Mouse (Mus musculus): Measurements from ENCODE around the gene Mtg2. TPM values are rescaled to one million over a fixed set of nuclear protein-coding genes. Genes with fewer than 3 reads are reported as not detected.

Gene Mtg2
- polyA plus RNA-seq, 1 experiment from 2014 or later, result 30.2 TPM

DNA sequence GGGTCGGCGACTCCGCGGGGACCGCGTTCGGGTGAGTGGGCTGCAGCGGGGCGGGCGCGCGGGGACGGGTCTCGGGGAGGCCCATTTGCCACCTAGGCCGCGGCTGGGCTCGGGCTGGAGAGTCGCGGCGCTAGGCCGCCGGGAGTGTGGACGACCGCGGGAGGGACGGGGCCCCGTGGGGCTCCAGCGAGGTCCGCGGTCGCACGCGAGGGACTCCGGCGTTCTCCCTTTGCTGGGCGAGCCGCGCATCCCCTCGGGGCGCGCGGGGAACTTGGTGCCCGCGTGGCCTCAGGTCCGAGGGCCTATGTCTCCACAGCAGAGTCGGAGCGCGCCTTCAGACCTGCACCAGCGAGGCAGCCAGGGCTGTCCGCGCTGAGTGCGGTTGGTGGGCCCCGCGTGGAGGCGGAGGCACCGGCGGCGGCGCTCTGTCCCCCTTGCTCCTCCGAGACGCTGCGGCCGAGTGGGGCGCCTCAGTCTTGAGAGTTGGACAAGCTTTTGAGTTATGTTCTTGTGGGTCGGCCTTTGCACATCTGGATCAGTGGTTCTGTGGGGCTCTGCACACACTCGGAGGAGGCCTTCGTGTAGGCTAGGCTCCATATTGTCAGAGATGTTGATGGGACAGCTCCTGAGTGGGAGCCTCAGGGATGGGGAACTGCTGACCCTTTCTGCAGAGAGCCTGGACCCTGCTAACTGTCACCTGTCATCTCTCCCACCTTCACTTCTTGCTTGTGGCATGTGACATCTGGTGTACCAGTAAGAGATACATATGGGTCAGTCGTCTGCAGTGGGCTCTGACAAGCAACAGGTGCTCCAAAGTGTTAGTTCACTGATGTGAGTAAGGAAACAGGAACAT, 49.3 kb downstream of the Mtg2 start:
- peaks cover 35% of the 10 kb centered on the region for H3K4me1 ChIP-seq (ENCODE audit: control insufficient read depth, insufficient read depth, low read length)
- peak overlapping the region; percentile 83 for H3K4me2 ChIP-seq (ENCODE audit: low read depth, low read length)
- under 1% methylated on average over 62 of the region's 68 CpGs for WGBS
- peak; percentile 13 for ATAC-seq (replicated peaks; ENCODE audit: extremely low read depth, insufficient read depth, low FRiP score)
- H3K9ac ChIP-seq (ENCODE audit: low read length), result peak overlapping the region; percentile 84
- no peaks in the 10 kb centered on the region for H3K27me3 ChIP-seq (ENCODE audit: control insufficient read depth, insufficient read depth, low read length)
- no peaks in the 10 kb centered on the region for H3K9me3 ChIP-seq (replicated peaks; ENCODE audit: control insufficient read depth, low read length)
- peak overlapping the region; percentile 76 for H3K27ac ChIP-seq (ENCODE audit: low read length)
- no peaks in the 10 kb centered on the region for H3K36me3 ChIP-seq (ENCODE audit: control insufficient read depth, insufficient read depth)
- peak overlapping the region; percentile 82 for H3K4me3 ChIP-seq (ENCODE audit: low read length)

DNA sequence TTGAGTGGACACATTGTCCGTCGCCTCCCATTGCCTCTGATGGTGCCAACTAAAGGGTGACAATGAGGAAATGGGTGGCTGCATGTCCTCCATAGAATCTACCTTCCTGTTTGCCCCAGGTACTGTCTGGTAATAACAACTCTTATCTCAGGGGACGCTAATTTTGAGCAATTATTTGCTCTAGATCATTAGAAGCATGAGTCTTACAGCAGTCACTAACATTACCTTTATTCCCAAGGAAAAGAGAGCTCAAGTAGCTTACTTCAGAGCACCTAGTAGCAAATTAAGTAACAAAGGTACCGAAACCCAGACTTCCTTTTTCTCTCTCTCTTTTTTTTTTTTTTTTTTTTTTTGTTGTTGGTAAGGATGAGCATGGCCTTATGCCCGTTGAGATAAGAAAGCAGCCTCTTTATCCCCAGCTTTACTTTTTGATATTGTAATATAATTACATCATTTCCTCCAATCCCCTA, 49.9 kb downstream of the Mtg2 start:
- no peaks in the 10 kb centered on the region for H3K9me3 ChIP-seq (replicated peaks; ENCODE audit: control insufficient read depth, low read length)
- H3K4me1 ChIP-seq (ENCODE audit: control insufficient read depth, insufficient read depth, low read length), result peaks cover 28% of the 10 kb centered on the region
- 44% methylated on average over 5 of the region's 5 CpGs for WGBS
- H3K27me3 ChIP-seq (ENCODE audit: control insufficient read depth, insufficient read depth, low read length), result no peaks in the 10 kb centered on the region
- H3K36me3 ChIP-seq (ENCODE audit: control insufficient read depth, insufficient read depth), result no peaks in the 10 kb centered on the region
- no peak overlapping the region for H3K27ac ChIP-seq (ENCODE audit: low read length)
- peak overlapping the region; percentile 83 for H3K4me2 ChIP-seq (ENCODE audit: low read depth, low read length)
- H3K9ac ChIP-seq (ENCODE audit: low read length), result peak overlapping the region; percentile 84
- ATAC-seq (replicated peaks; ENCODE audit: extremely low read depth, insufficient read depth, low FRiP score), result no peak
- H3K4me3 ChIP-seq (ENCODE audit: low read length), result peak overlapping the region; percentile 82

DNA sequence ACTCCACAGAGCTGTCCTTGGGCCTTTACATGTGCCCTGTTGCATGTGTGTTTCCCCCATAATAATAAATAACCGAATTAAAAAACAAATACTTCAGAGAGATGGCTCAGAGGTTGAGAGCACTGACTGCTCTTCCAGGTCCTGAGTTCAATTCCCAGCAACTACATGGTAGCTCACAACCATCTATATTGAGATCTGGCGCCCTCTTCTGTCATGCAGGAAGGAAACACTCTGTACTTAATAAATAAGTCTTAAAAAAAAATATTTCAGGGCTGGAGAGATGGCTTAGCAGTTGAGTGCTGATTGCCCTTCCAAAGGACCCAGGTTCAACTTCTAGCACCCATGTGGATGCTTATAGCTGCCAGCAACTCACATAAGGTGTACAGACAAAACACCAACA, 53.8 kb downstream of the Mtg2 start:
- no peaks in the 10 kb centered on the region for H3K9me3 ChIP-seq (replicated peaks; ENCODE audit: control insufficient read depth, low read length)
- no peaks in the 10 kb centered on the region for H3K27me3 ChIP-seq (ENCODE audit: control insufficient read depth, insufficient read depth, low read length)
- WGBS, result 90% methylated on average over 2 of the region's 2 CpGs
- no peak for ATAC-seq (replicated peaks; ENCODE audit: extremely low read depth, insufficient read depth, low FRiP score)
- H3K9ac ChIP-seq (ENCODE audit: low read length), result no peak overlapping the region
- no peak overlapping the region for H3K4me3 ChIP-seq (ENCODE audit: low read length)
- H3K36me3 ChIP-seq (ENCODE audit: control insufficient read depth, insufficient read depth), result no peaks in the 10 kb centered on the region
- H3K27ac ChIP-seq (ENCODE audit: low read length), result no peak overlapping the region
- H3K4me2 ChIP-seq (ENCODE audit: low read depth, low read length), result no peak overlapping the region
- peaks cover 20% of the 10 kb centered on the region for H3K4me1 ChIP-seq (ENCODE audit: control insufficient read depth, insufficient read depth, low read length)

DNA sequence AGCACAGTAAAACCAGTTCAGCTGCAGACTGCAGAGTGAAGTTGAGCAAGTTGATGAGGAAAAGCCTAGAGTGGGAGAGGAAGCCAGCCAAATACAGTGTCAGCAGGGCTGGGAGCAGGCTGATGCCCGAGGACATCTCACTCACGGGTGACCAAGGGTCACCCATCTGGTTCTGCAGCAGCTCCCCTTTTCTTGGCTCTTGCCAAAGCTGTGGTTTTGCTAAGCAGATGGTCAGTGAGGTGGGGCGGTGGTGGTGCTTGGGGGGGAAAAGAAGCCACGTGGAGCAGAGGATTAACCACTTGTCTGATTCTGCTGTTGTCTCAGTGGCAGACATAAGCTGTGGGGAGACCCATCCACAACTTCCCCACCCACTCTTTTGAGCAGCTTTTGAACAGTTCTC, 55.8 kb downstream of the Mtg2 start:
- H3K9me3 ChIP-seq (replicated peaks; ENCODE audit: control insufficient read depth, low read length), result no peaks in the 10 kb centered on the region
- H3K4me3 ChIP-seq (ENCODE audit: low read length), result no peak overlapping the region
- whole genome bisulfite sequencing, result 18% methylated on average over 4 of the region's 4 CpGs

DNA sequence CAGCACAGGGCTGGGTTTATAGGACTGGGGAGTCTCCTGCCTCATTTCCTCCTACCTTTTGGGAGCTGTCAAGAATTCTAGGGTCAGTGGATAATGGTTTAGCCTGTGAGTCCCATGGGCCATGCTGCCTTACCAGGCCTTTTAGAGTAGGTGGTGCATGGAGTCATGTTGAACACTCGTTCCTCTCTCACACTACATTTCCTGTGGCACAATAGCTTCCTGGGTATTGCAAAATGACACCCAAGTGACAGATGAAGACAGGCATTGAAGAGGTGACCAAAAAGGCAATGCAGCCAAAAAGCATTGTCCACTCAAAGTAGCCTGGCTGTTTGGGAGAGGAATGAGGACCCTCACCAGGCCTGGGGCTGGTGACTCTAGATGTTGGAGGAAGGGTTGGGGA, 57.3 kb downstream of the Mtg2 start:
- H3K4me2 ChIP-seq (ENCODE audit: low read depth, low read length), result no peak overlapping the region
- H3K9ac ChIP-seq (ENCODE audit: low read length), result no peak overlapping the region
- H3K4me3 ChIP-seq (ENCODE audit: low read length), result no peak overlapping the region
- H3K36me3 ChIP-seq (ENCODE audit: control insufficient read depth, insufficient read depth), result no peaks in the 10 kb centered on the region
- no peaks in the 10 kb centered on the region for H3K27me3 ChIP-seq (ENCODE audit: control insufficient read depth, insufficient read depth, low read length)
- H3K9me3 ChIP-seq (replicated peaks; ENCODE audit: control insufficient read depth, low read length), result no peaks in the 10 kb centered on the region
- no peak overlapping the region for H3K27ac ChIP-seq (ENCODE audit: low read length)
- H3K4me1 ChIP-seq (ENCODE audit: control insufficient read depth, insufficient read depth, low read length), result peaks cover 13% of the 10 kb centered on the region
- ATAC-seq (replicated peaks; ENCODE audit: extremely low read depth, insufficient read depth, low FRiP score), result no peak
- 45% methylated on average over 1 of the region's 1 CpGs for WGBS

More for the DNA sequence above, 55.8 kb downstream of the Mtg2 start:
- Histone ChIP-seq H3K27me3 (ENCODE audit: control insufficient read depth, insufficient read depth, low read length) (no peaks in the 10 kb centered on the region), H3K36me3 (ENCODE audit: control insufficient read depth, insufficient read depth) (no peaks in the 10 kb centered on the region), H3K27ac (ENCODE audit: low read length) (no peak overlapping the region), H3K4me2 (ENCODE audit: low read depth, low read length) (no peak overlapping the region), H3K9ac (ENCODE audit: low read length) (no peak overlapping the region), H3K4me1 (ENCODE audit: control insufficient read depth, insufficient read depth, low read length) (peaks cover 13% of the 10 kb centered on the region)
- ATAC-seq (replicated peaks; ENCODE audit: extremely low read depth, insufficient read depth, low FRiP score), result no peak; the same call in 1 of the 2 replicates

DNA sequence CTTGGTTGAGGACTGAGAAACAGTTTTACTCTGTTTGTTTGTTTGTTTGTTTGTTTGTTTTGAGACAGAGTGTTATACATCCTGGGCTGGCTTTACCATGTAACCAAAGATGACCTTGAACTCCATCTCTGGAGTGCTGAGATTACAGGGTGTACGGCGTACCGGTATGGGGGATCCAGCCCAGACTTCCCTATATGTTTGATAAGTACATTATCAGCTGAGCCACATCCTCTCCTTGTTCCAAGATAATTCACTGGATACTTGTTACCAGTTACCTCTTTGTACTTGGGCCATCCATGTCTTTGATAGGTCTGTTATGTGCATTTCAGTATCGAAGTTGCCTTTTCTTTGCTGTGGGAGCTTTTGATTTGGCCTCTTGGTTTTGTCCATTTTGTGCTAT, 62.8 kb downstream of the Mtg2 start:
- ATAC-seq (replicated peaks; ENCODE audit: extremely low read depth, insufficient read depth, low FRiP score), result no peak
- Histone ChIP-seq H3K36me3 (ENCODE audit: control insufficient read depth, insufficient read depth) (peaks cover 8% of the 10 kb centered on the region), H3K4me3 (ENCODE audit: low read length) (no peak overlapping the region), H3K9ac (ENCODE audit: low read length) (no peak overlapping the region), H3K27ac (ENCODE audit: low read length) (no peak overlapping the region), H3K27me3 (ENCODE audit: control insufficient read depth, insufficient read depth, low read length) (no peaks in the 10 kb centered on the region), H3K4me2 (ENCODE audit: low read depth, low read length) (no peak overlapping the region), H3K9me3 (replicated peaks; ENCODE audit: control insufficient read depth, low read length) (no peaks in the 10 kb centered on the region), H3K4me1 (ENCODE audit: control insufficient read depth, insufficient read depth, low read length) (0 out of 2 replicates have a peak, but pooled peaks cover under 1% of the 10 kb centered on the region)
- 72% methylated on average over 4 of the region's 4 CpGs for WGBS

DNA sequence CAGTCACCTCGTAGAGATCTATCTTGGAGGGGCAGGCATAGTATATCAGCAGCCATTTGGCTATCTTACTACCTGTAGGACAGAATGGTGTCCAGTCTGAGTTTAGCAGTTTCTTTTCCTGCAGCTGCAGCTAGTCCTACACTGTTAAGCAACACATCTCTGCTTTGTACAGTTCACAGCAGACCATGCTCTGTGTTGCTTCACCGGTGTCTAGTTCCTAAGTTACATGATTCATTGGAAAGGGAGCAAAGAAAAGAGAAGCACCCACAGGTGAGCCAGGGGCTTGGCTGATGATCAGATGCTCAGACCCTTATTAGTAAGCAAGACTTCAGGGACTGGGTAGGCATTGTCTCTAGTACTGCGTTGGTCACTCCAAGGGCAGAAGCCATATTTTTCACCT, 63.5 kb downstream of the Mtg2 start:
- Histone ChIP-seq H3K9ac (ENCODE audit: low read length) (no peak overlapping the region), H3K4me3 (ENCODE audit: low read length) (no peak overlapping the region), H3K9me3 (replicated peaks; ENCODE audit: control insufficient read depth, low read length) (no peaks in the 10 kb centered on the region), H3K27ac (ENCODE audit: low read length) (no peak overlapping the region), H3K4me1 (ENCODE audit: control insufficient read depth, insufficient read depth, low read length) (no peaks in the 10 kb centered on the region), H3K4me2 (ENCODE audit: low read depth, low read length) (no peak overlapping the region), H3K27me3 (ENCODE audit: control insufficient read depth, insufficient read depth, low read length) (no peaks in the 10 kb centered on the region), H3K36me3 (ENCODE audit: control insufficient read depth, insufficient read depth) (peaks cover 13% of the 10 kb centered on the region)
- WGBS, result 66% methylated on average over 3 of the region's 3 CpGs
- no peak for ATAC-seq (replicated peaks; ENCODE audit: extremely low read depth, insufficient read depth, low FRiP score)

DNA sequence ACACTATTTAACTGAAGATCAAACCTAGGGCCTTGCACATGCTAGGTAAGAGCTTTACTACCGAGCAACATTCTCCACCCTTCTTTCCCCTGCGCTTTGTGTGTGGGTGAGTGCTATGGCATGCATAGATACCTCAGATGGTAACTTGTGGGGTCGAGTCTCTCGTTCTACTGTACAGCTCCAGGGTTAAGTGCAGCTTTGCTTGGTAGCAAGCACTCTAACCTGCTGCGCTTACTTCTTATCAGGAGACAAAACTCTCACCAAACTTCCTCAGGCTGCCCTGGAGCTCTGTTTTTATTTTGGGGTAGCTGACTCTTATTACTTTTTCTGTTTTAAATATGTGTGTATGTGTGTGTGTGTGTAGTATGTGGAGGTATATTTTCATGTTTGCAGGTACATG, 65.0 kb downstream of the Mtg2 start:
- Histone ChIP-seq H3K4me2 (ENCODE audit: low read depth, low read length) (no peak overlapping the region), H3K9ac (ENCODE audit: low read length) (no peak overlapping the region), H3K27ac (ENCODE audit: low read length) (no peak overlapping the region), H3K4me1 (ENCODE audit: control insufficient read depth, insufficient read depth, low read length) (no peaks in the 10 kb centered on the region), H3K36me3 (ENCODE audit: control insufficient read depth, insufficient read depth) (peaks cover 13% of the 10 kb centered on the region), H3K4me3 (ENCODE audit: low read length) (no peak overlapping the region), H3K27me3 (ENCODE audit: control insufficient read depth, insufficient read depth, low read length) (no peaks in the 10 kb centered on the region), H3K9me3 (replicated peaks; ENCODE audit: control insufficient read depth, low read length) (no peaks in the 10 kb centered on the region)
- ATAC-seq (replicated peaks; ENCODE audit: extremely low read depth, insufficient read depth, low FRiP score), result no peak
- 58% methylated on average over 5 of the region's 5 CpGs for whole genome bisulfite sequencing

Measured in heart, embryonic 16.5 days (tissue).